Mouse (Mus musculus) forebrain, embryonic 11.5 days (tissue): ENCODE results near the gene Tpd52l1. TPM values are rescaled to one million over a fixed set of nuclear protein-coding genes. Genes with fewer than 3 reads are reported as not detected.

Experiments used
- ATAC-seq: fragments of 200-750 bp; cut with Nextera tagmentation; replicated peaks from 2 replicates; pipeline ENCODE4 v1.8.0; 2017; ENCODE audit warnings: moderate TSS enrichment; ENCODE audit not compliant: low FRiP score
- DNase-seq: peaks from one replicate; pipeline ENCODE4 v3.0.0-alpha.2; 2017; ENCODE audit warnings: low spot score
- H3K27ac ChIP-seq: fragments of 300-500 bp; sonication (generic); 2 replicates; pipeline ENCODE4 v1.5.1; 2014; ENCODE audit warnings: low read depth, low read length
- H3K27me3 ChIP-seq: fragments of 300-500 bp; sonication (generic); 2 replicates; pipeline ENCODE4 v1.6.1; 2014; ENCODE audit warnings: mild to moderate bottlenecking, low read length, mixed read lengths; ENCODE audit not compliant: control insufficient read depth, insufficient read depth
- H3K36me3 ChIP-seq: fragments of 300-500 bp; sonication (generic); 2 replicates; pipeline ENCODE4 v1.6.1; 2014; ENCODE audit warnings: mild to moderate bottlenecking, low read length, moderate library complexity, mixed read lengths; ENCODE audit not compliant: control insufficient read depth, insufficient read depth
- H3K4me1 ChIP-seq: fragments of 300-500 bp; sonication (generic); replicated peaks from 2 replicates; pipeline ENCODE4 v1.6.1; 2014; ENCODE audit warnings: low read length, mixed read lengths; ENCODE audit not compliant: control insufficient read depth, insufficient read depth
- H3K4me2 ChIP-seq: fragments of 300-500 bp; sonication (generic); 2 replicates; pipeline ENCODE4 v1.6.1; 2014; ENCODE audit warnings: low read depth, mild to moderate bottlenecking, low read length, moderate library complexity, mixed read lengths; ENCODE audit not compliant: severe bottlenecking
- H3K4me3 ChIP-seq: fragments of 300-500 bp; sonication (generic); 2 replicates; pipeline ENCODE4 v1.5.1; 2014; ENCODE audit warnings: low read depth, low read length
- H3K9ac ChIP-seq: fragments of 300-500 bp; sonication (generic); 2 replicates; pipeline ENCODE4 v1.6.1; 2014; ENCODE audit warnings: low read length
- H3K9me3 ChIP-seq: fragments of 300-500 bp; sonication (generic); 2 replicates; pipeline ENCODE4 v1.6.1; 2016; ENCODE audit warnings: low read length, mixed read lengths; ENCODE audit not compliant: control insufficient read depth
- WGBS: fragments of 180-500 bp; shearing (Covaris S2); extraction: QIAGEN DNeasy Blood & Tissue Kit; methylation state at CpG from one replicate; pipeline ENCODE4 v1.1.7; 2014; 5-methylcytosine and 5-hydroxymethylcytosine counted together
- polyA plus RNA-seq: library from polyadenylated mRNA; unstranded; fragments of >200 nt; fragmentation: Nextera tagmentation; extraction: Ambion mirVana; gene quantifications from 2 replicates; pipeline ENCODE4 v1.2.1, GENCODE M21; 2014

Tpd52l1 gene
- polyA plus RNA-seq, 1 experiment from 2014 or later, result 25.2 TPM

GRCm38 (mm10) chr10:31297106-31297505, 148.7 kb downstream of the Tpd52l1 start:
- H3K4me1 ChIP-seq, result no peaks in the 10 kb centered on the region
- no peaks in the 10 kb centered on the region for H3K27me3 ChIP-seq
- H3K4me3 ChIP-seq, result no peak overlapping the region
- H3K4me2 ChIP-seq, result no peak overlapping the region
- H3K9ac ChIP-seq, result no peak overlapping the region
- ATAC-seq (no peak), DNase-seq (no peak)
- H3K36me3 ChIP-seq, result no peaks in the 10 kb centered on the region
- no peak overlapping the region for H3K27ac ChIP-seq
- no peaks in the 10 kb centered on the region for H3K9me3 ChIP-seq
- WGBS, result 77% methylated on average over 4 of the region's 4 CpGs

- Histone ChIP-seq H3K9me3 (no peaks in the 10 kb centered on the region), H3K36me3 (no peaks in the 10 kb centered on the region), H3K4me2 (no peak overlapping the region), H3K27ac (no peak overlapping the region), H3K9ac (no peak overlapping the region), H3K4me1 (no peaks in the 10 kb centered on the region), H3K4me3 (no peak overlapping the region), H3K27me3 (no peaks in the 10 kb centered on the region)
- 15% methylated on average over 1 of the region's 1 CpGs for WGBS
- no peak for ATAC-seq
- DNase-seq, result no peak
Observed at GRCm38 (mm10) chr10:31296458-31296857, 149.3 kb downstream of the Tpd52l1 start.

- Histone ChIP-seq H3K27ac (no peak overlapping the region), H3K9me3 (no peaks in the 10 kb centered on the region), H3K4me2 (no peak overlapping the region), H3K27me3 (no peaks in the 10 kb centered on the region), H3K9ac (no peak overlapping the region), H3K36me3 (no peaks in the 10 kb centered on the region), H3K4me3 (no peak overlapping the region), H3K4me1 (no peaks in the 10 kb centered on the region)
- WGBS, result 27% methylated on average over 5 of the region's 5 CpGs
- no peak for DNase-seq
- no peak for ATAC-seq
Observed at GRCm38 (mm10) chr10:31295705-31296104, 150.1 kb downstream of the Tpd52l1 start.

- Histone ChIP-seq H3K4me2 (no peak overlapping the region), H3K9me3 (no peaks in the 10 kb centered on the region), H3K4me1 (no peaks in the 10 kb centered on the region), H3K36me3 (no peaks in the 10 kb centered on the region), H3K9ac (no peak overlapping the region), H3K4me3 (no peak overlapping the region), H3K27ac (no peak overlapping the region), H3K27me3 (no peaks in the 10 kb centered on the region)
- no peak for ATAC-seq
- DNase-seq, result no peak
- 89% methylated on average over 4 of the region's 4 CpGs for WGBS
Observed at GRCm38 (mm10) chr10:31288697-31289390, 156.9 kb downstream of the Tpd52l1 start.

GRCm38 (mm10) chr10:31287787-31288186, 158.0 kb downstream of the Tpd52l1 start:
- Histone ChIP-seq H3K4me1 (no peaks in the 10 kb centered on the region), H3K27ac (no peak overlapping the region), H3K9me3 (no peaks in the 10 kb centered on the region), H3K4me2 (no peak overlapping the region), H3K36me3 (no peaks in the 10 kb centered on the region), H3K4me3 (no peak overlapping the region), H3K27me3 (no peaks in the 10 kb centered on the region), H3K9ac (no peak overlapping the region)
- no peak for DNase-seq
- no peak for ATAC-seq

Other genes starting within 250 kb of the Tpd52l1 start
- gene Hddc2, start 132.6 kb downstream of the Tpd52l1 start, polyA plus RNA-seq, result 69.4 TPM in 2 replicates
- gene Rnf217, start 163.2 kb upstream of the Tpd52l1 start, polyA plus RNA-seq, result 1.2 and 1.4 TPM in 2 replicates